In genomic region chr10:80172527-80173292, GRCm38 (mm10) we compare ENCODE assay signal across 8 mouse cellular contexts. TPM values are rescaled to one million over a fixed set of nuclear protein-coding genes. Genes with fewer than 3 reads are reported as not detected.
DNase-seq lines count a peak whose midpoint lies in the region; ATAC-seq and TF ChIP-seq lines count a peak whose summit lies in the region.

1600002K03Rik (plus strand) TSS chr10:80172944.

- no peaks in the 10 kb centered on the region for H3K27me3 ChIP-seq in hindbrain, embryonic 16.5 days (replicated peaks; ENCODE audit: control insufficient read depth, insufficient read depth, low read length)

- H3K36me3 ChIP-seq in hindbrain, embryonic 16.5 days (ENCODE audit: control insufficient read depth, insufficient read depth, low read length) = peaks cover 25% of the 10 kb centered on the region

- TF ChIP-seq CTCF in gastrocnemius, adult 2 months (IDR thresholded peaks at IDR 0.05) = no peak

- peak within 1 kb of the TSS; percentile 98 for H3K27ac ChIP-seq in gastrocnemius, adult 2 months
- peak within 1 kb of the TSS; percentile 87 for H3K27ac ChIP-seq in hindbrain, embryonic 16.5 days (ENCODE audit: low read depth, low read length)

- intact Hi-C loops in gastrocnemius, adult 2 months (cut with DNase I) = no loop called here

- H3K9me3 ChIP-seq in hindbrain, embryonic 16.5 days (ENCODE audit: control insufficient read depth, low read length) = no peaks in the 10 kb centered on the region

- 9% methylated on average over 34 of the region's 35 CpGs for WGBS in hindbrain, embryonic 16.5 days

- DNase-seq in R1 (ENCODE audit: low read depth, low spot score) = peak; percentile 97
- peak; percentile 81 to 88 for DNase-seq in cerebellum, postnatal 36 days
- peak; percentile 91 for DNase-seq in gastrocnemius, adult 2 months
- DNase-seq in left cerebral cortex, adult 18-20 months (ENCODE audit: low spot score in 2 of 2) = peak; percentile 79 to 86
- DNase-seq in lung, postnatal 4 days = peak; percentile 91 to 92
- peak; percentile 91 for DNase-seq in right cerebral cortex, adult 18-20 months
- peak; percentile 91 for DNase-seq in urinary bladder, adult 2 months (ENCODE audit: low spot score)

- H3K4me2 ChIP-seq in hindbrain, embryonic 16.5 days (ENCODE audit: low read length) = peak within 1 kb of the TSS; percentile 69

- H3K4me3 ChIP-seq in gastrocnemius, adult 2 months = peak within 1 kb of the TSS; percentile 87
- H3K4me3 ChIP-seq in hindbrain, embryonic 16.5 days (ENCODE audit: low read length) = peak within 1 kb of the TSS; percentile 53

- peaks cover 34% of the 10 kb centered on the region for H3K4me1 ChIP-seq in hindbrain, embryonic 16.5 days (ENCODE audit: control insufficient read depth, insufficient read depth, low read depth, low read length)

- ATAC-seq in hindbrain, embryonic 16.5 days = peak; percentile 82

- H3K9ac ChIP-seq in hindbrain, embryonic 16.5 days (ENCODE audit: low read depth, low read length) = peak within 1 kb of the TSS; percentile 63

RNA-seq across cellular contexts. Expression of gene 1600002K03Rik, which starts in this region (rescaled TPM):
- total RNA-seq in gastrocnemius, adult 2 months (2021) = 1 to 10 TPM; 6.6 to 7.1 TPM
- 9.4 and 10.1 TPM in 2 replicates for polyA plus RNA-seq in hindbrain, embryonic 16.5 days (2015; fragmentation: Nextera tagmentation; extraction: Ambion mirVana)
- total RNA-seq in left cerebral cortex, adult 18-20 months (2021) = 1 to 10 TPM; 6.8 to 7.0 TPM
- 18.4 and 21.5 TPM in 2 replicates for polyA plus RNA-seq in urinary bladder, adult 2 months (2012; rRNA removed)

Comparison
In these comparisons a context has a peak if more than half of its experiments do, and no peak if none do; other contexts are left out.
1. Peak in every context shown above with its lines: DNase-seq, ATAC-seq, H3K4me3 ChIP-seq and H3K27ac ChIP-seq.